Mouse (Mus musculus): ENCODE data around the gene Slc31a2.

DNA sequence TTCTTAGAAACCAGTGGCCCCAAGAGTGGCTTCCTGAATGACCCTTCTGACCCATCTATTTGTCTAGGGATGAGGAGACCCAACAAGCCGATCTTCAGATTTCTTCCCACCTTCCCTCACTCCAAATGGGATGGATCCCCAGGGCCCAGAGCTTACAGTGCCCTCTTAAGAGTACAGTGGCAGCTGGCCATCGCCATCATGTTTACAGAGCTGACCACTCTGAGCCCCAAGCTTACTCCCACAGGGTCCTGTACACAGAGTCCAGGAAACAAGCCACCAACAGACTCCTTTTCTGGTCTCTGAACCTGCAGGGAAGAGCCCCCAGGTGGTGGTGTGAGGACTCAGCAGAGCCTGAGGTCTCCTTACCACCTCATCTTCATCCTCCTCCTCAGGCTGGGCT, 40.4 kb downstream of the Slc31a2 start:
- TF ChIP-seq CTCF (IDR thresholded peaks at IDR 0.05; ENCODE audit: low read depth, low read length) (no peak), GATA1 (IDR thresholded peaks at IDR 0.05; ENCODE audit: borderline replicate concordance, low read length) (no peak), TAL1 (conservative IDR thresholded peaks at IDR 0.05; ENCODE audit: low read depth, low read length) (no peak), POLR2AphosphoS5 (IDR thresholded peaks at IDR 0.05; ENCODE audit: insufficient replicate concordance, low read depth, low read length) (no peak)

Data from G1E (cell line).